Mouse (Mus musculus) thymus, postnatal 4 days (tissue): ENCODE results near the gene Zfp664.

Experiments
- DNase-seq: peaks from one replicate; pipeline ENCODE4 v3.0.0; 2021

Gene Zfp664

GRCm38 (mm10) chr5:124873096-124873495 lies 10.6 kb downstream of the Zfp664 start:
- DNase-seq = no peak

GRCm38 (mm10) chr5:124873890-124874601 lies 11.6 kb downstream of the Zfp664 start:
- DNase-seq = no peak

- DNase-seq = no peak
Measured at GRCm38 (mm10) chr5:124879251-124879650, 16.8 kb downstream of the Zfp664 start.

- no peak for DNase-seq
Measured at GRCm38 (mm10) chr5:124879801-124880200, 17.3 kb downstream of the Zfp664 start.

GRCm38 (mm10) chr5:124883877-124884276 lies 21.4 kb downstream of the Zfp664 start:
- no peak for DNase-seq

- DNase-seq = no peak
Measured at GRCm38 (mm10) chr5:124888661-124889060, 26.2 kb downstream of the Zfp664 start.

GRCm38 (mm10) chr5:124891921-124892370 lies 29.5 kb downstream of the Zfp664 start:
- DNase-seq = no peak

- DNase-seq = no peak
Measured at GRCm38 (mm10) chr5:124896135-124896534, 33.6 kb downstream of the Zfp664 start.

- peak; percentile 94 for DNase-seq
Measured at GRCm38 (mm10) chr5:124899945-124900631, 37.6 kb downstream of the Zfp664 start.

- peak; percentile 17 for DNase-seq
Measured at GRCm38 (mm10) chr5:124900738-124901490, 38.4 kb downstream of the Zfp664 start.

- DNase-seq = no peak
Measured at GRCm38 (mm10) chr5:124901675-124902074, 39.2 kb downstream of the Zfp664 start.

GRCm38 (mm10) chr5:124902195-124902594 lies 39.7 kb downstream of the Zfp664 start:
- DNase-seq = no peak

GRCm38 (mm10) chr5:124903852-124904251 lies 41.4 kb downstream of the Zfp664 start:
- no peak for DNase-seq

- peak; percentile 74 for DNase-seq
Measured at GRCm38 (mm10) chr5:124906890-124907289, 44.4 kb downstream of the Zfp664 start.

GRCm38 (mm10) chr5:124908860-124909259 lies 46.4 kb downstream of the Zfp664 start:
- peak; percentile 90 for DNase-seq

GRCm38 (mm10) chr5:124912276-124912675 lies 49.8 kb downstream of the Zfp664 start:
- no peak for DNase-seq

- no peak for DNase-seq
Measured at GRCm38 (mm10) chr5:124912946-124913933, 50.7 kb downstream of the Zfp664 start.

GRCm38 (mm10) chr5:124919798-124920197 lies 57.3 kb downstream of the Zfp664 start:
- no peak for DNase-seq

- DNase-seq = no peak
Measured at GRCm38 (mm10) chr5:124921410-124921809, 58.9 kb downstream of the Zfp664 start.

- peak; percentile 41 for DNase-seq
Measured at GRCm38 (mm10) chr5:124922356-124923352, 60.2 kb downstream of the Zfp664 start.
